Mouse (Mus musculus): Measurements from ENCODE around the gene Casp2. TPM values are rescaled to one million over a fixed set of nuclear protein-coding genes. Genes with fewer than 3 reads are reported as not detected.

The Casp2 gene
- polyA plus RNA-seq, 1 experiment, result 26.2 TPM

DNA sequence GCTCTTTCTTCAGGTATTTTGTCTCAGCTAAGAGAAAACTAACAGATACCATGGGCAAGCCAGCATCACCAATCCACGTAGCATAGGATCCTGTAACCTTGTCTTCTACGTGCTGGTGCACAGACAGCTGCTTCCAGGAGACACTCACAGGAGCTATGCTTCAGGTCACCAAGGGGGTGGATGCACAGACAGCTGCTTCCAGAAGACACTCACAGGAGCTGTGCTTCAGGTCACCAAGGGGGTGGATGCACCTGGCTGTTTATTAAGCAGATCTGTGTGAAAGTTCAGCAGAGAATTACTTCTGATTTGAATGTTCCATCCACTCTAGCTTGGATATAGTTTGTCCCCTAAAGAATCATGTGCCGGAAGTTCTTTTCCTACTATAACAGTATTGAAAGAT, 66.2 kb downstream of the Casp2 start:
- 85% methylated on average over 3 of the region's 3 CpGs for WGBS
- no peak for DNase-seq (ENCODE audit: low read depth, low spot score)

Other genes with a start within 250 kb of the Casp2 start
- gene Sva, start 226.6 kb upstream of the Casp2 start, polyA plus RNA-seq (2012; rRNA removed), result not detected in 2 replicates
- gene Tas2r139, start 124.0 kb upstream of the Casp2 start, polyA plus RNA-seq (2012; rRNA removed), result not detected in 2 replicates
- gene Tas2r144, start 49.7 kb upstream of the Casp2 start, polyA plus RNA-seq (2012; rRNA removed), result not detected in 2 replicates
- 20.4 and 36.1 TPM in 2 replicates for gene Gstk1, start 19.1 kb upstream of the Casp2 start, polyA plus RNA-seq (2012; rRNA removed)
- gene Tmem139, start 3.0 kb upstream of the Casp2 start, polyA plus RNA-seq (2012; rRNA removed), result 20.6 and 34.9 TPM in 2 replicates
- 0.31 and 0.51 TPM in 2 replicates for gene Clcn1, start 21.7 kb downstream of the Casp2 start, polyA plus RNA-seq (2012; rRNA removed)
- gene Fam131b, start 59.7 kb downstream of the Casp2 start, polyA plus RNA-seq (2012; rRNA removed), result 0.18 and 0.27 TPM in 2 replicates
- gene Zyx, start 84.6 kb downstream of the Casp2 start, polyA plus RNA-seq (2012; rRNA removed), result 109 and 128 TPM in 2 replicates
- 26.0 and 55.4 TPM in 2 replicates for gene Epha1, start 108.3 kb downstream of the Casp2 start, polyA plus RNA-seq (2012; rRNA removed)
- gene Tas2r143, start 135.3 kb downstream of the Casp2 start, polyA plus RNA-seq (2012; rRNA removed), result 0.10 TPM in 1 of 2 replicates, not detected in the other
- not detected in 2 replicates for gene Tas2r135, start 140.4 kb downstream of the Casp2 start, polyA plus RNA-seq (2012; rRNA removed)
- gene Tas2r126, start 169.6 kb downstream of the Casp2 start, polyA plus RNA-seq (2012; rRNA removed), result not detected in 2 replicates
- not detected in 2 replicates for gene Olfr458, start 200.2 kb downstream of the Casp2 start, polyA plus RNA-seq (2012; rRNA removed)
- not detected in 2 replicates for gene Olfr457, start 211.3 kb downstream of the Casp2 start, polyA plus RNA-seq (2012; rRNA removed)
- not detected in 2 replicates for gene Olfr456, start 222.2 kb downstream of the Casp2 start, polyA plus RNA-seq (2012; rRNA removed)

Measured in large intestine, adult 2 months (tissue).